Mouse (Mus musculus) layer of hippocampus, adult 8-10 months (tissue): ENCODE results near the gene Bcl11b. TPM values are rescaled to one million over a fixed set of nuclear protein-coding genes. Genes with fewer than 3 reads are reported as not detected.

Experiments used
- DNase-seq, 2 experiments: peaks; one replicate each; pipeline ENCODE4 v3.0.0; 2022; ENCODE audit warnings: low spot score in 2 of 2
- total RNA-seq, 4 experiments: library from RNA; stranded (reverse); gene quantifications; 2 replicates each; pipeline ENCODE4 v1.2.4; 2022

Gene Bcl11b
- total RNA-seq, 4 experiments from 2014 or later: 110 to 122 (median 115) TPM

DNA sequence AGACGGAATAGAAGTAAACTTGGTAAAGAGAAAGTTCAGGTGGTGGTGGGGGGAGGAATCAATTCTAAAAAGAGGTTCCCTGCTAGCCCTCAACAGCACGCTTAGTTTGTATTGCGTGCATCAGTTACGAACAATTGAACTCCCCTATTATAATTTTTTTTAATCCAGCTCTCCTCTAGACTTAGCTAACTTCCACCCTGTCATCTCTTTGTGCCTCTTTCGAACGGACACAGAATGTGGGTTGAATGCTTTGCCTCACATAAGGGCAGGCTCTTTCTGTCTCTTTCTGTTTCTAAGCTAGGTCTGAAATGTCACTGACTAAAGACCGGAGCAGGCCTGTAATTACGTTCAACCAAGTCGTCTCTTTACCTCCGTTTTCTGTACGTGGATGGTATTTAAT lies 28.9 kb downstream of the Bcl11b start:
- no peak for DNase-seq

DNA sequence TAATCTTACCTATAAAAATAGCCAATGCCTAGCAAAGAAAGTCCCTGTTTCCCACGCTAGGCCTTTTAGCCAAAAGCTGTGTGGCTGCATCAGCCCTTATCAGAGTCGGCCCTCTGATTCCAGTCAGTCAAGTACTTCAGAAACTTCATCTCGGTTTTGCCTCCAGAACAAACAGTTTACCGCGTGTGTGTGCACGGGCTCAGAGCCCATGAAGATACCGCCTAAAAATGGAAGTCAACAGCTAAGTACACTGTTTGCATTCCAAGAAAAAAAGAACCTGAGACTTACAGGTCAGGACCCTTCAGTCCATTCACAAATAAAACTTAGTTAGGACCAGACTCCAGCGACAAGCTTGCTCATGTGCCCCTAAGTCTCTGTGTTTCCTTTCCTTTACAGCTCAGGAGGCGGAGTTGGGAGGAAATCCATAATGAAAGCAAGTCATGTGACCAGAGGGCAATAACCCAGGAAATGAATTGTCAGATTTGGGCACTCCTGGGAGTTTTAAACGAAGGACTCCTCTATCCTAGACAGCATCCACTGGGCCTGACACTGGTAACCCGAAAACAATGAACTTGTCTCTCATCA lies 29.8 kb downstream of the Bcl11b start:
- no peak for DNase-seq

DNA sequence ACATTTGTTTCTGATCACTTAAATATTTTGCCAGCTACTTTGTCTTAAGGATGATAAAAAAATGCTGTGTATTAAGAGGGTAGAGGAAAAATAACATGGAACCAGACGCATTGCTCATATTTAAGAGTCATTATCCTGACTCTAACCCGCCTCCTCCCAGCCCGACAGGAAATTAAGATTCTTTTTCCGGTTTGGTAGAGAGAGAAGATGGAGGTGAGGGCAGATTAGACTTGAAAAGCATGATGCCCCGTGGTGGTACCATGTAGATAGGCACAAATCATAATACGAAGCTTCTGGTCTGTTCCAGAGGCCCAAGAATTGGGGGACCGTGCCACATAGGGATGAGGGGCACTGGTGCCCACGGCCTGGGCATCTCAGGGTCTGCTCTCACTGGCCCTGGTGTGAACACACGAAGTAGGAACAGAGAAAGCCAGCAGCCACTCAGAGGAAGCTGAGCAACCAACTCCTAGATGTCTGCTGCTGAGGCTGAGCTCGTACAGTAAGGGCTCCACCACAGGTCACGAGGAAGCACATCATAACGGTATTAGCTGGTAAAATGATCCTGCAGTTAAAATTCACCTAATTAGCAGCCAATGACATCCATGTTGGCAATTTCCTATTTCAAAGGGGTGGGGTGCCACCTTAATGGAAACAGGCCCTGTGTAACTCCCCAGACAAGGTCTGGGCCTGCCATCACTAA lies 32.2 kb downstream of the Bcl11b start:
- DNase-seq: no peak

DNA sequence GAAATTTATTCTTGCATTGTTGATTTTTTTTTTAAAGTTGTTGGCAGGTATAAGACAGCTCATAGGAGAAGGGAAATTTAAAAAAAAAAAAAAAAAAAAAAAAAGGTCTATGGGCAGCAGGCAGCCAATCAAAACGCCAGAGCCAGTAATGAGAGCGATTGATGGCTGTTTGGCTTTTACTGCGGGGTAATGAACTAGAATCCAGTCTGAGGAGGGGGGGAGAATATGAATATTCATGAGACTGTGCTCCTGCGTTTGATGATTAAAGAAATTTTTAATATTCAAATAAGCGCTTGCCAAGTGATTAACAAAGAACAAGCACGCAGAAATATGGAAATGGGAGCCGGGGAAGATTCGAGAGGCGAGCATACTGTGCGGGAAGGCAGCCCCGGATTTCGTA lies 32.8 kb downstream of the Bcl11b start:
- DNase-seq: no peak

DNA sequence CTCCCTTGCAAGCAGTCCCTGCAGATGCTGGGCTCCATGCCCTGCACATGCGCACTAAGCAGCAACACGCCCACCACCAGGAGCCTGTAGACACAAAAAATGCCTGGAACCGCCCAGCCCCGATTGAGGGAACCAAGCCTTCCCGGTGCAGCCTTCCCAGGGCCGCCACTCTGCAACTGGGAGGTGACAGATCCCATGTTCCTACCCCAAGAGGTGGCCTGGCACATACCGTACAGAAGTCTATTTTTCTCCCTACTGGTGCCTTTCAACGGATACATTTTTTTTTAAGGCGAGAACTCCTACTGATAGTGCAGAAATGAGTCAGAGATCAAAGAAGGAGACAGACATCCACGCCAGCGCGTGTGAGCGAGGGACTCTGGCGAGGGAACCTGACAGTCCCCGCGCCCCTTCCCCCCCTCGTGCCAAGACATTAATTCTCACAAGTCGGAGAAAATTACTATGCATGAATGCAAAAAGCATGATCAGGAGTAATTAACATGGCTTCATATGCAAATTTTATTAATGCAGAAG lies 33.5 kb downstream of the Bcl11b start:
- peak; percentile 46 to 52 for DNase-seq

DNA sequence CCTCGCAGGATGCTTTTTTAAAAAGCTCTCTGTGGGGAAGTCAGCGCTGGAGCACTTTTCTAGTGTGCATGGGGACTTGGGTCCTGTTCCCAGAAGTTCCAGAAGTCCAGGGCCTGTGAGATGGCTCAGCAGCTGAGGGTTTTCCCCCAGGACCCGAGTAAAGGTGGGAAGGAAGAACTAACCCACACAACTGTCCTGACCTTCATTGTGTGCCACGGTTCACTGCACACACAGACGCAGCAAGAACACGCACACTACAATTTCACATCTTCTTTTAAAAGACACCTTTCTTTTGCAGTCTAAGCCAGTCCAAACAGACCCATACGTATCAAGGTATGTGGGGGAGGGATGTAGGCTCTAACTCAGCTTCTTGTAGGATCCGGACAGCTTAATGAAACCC lies 34.3 kb downstream of the Bcl11b start:
- DNase-seq: no peak

DNA sequence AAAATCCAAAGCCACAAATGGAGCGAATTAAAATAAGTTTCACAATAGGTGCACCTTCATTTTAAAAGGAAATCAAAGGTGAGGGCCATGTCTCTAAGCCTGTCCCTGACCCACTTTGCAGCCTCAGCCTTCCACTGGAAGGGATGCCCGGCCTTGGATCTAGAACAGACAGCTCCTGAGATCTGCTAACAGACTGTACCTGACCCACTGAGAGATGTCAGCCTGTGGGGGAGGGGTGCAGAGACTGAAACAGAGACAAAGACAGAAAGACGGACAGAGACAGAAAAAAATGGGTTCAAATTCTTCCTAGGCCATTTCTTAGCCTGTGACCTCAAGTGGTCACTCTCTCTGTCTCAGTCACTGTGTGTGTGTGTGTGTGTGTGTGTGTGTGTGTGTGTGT lies 35.1 kb downstream of the Bcl11b start:
- DNase-seq: no peak

DNA sequence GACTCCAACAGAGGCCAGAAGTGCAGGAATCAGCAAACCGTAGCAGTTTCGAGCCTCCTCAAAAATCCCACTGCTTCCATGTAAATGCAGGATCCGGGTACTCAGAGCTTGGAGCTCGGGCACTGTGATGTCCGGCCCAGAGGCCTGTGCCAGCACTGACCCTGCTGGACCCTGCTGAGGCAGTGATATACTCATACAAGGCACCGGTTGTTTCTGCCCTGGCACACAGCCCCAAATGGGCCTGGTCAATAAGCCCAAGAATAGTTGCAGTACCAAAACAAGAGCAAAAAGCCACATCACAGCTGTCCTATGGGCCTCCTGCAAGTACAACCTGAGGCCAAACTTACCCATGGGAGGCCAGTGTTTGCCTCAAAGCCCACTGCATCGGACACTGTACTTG lies 36.4 kb downstream of the Bcl11b start:
- no peak for DNase-seq

DNA sequence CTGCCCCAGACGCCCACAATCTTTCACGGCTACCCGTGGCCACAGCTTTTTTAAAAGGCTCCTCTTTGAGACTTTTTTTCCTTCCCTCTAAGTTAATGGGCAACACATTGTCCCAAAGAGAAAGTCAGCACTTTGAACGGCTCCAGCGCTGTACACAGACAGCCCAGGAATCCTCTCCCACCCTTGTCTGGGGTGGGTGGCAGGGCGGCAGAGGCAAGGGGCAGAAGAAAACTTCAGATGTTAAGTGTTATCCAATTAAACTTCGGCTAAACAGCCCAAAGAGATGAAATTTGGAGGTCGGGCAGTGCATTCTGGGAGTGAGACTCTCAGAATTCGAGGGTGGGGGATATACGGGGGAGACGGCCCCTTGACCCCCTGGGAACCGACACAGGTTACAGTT lies 38.3 kb downstream of the Bcl11b start:
- no peak for DNase-seq

DNA sequence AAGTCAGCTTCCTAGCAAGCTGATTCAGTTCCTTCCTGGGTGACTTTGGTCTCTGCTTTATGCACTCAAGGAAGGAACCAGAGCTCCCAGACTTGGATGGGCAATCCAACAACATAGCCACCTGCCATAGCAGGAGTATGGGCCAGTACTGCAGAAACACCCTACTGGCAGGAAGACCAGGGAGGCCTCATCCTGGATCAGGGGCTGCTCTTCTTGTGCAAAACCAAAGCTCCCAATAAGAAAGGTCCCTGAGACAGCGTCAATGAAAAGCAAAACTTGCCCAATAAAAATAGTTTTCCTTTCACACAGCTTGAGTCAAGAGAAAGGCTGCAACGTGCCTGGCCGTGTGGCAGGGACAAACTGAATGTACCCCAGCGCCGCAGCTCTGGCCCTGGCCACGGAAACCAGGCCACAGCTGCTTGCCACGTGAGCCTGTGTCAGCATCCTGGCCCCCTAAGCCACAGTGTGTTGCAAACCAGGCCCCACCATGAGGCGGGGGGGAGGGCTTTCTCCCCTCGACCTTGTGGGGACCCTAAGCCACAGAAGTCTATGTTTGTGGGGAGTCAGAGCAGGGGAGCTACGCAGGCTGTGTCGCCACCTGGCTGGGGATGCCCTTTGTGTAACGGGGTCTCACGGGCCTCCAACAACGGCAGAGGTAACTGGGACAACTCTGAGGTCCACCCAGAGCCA lies 38.9 kb downstream of the Bcl11b start:
- no peak for DNase-seq

DNA sequence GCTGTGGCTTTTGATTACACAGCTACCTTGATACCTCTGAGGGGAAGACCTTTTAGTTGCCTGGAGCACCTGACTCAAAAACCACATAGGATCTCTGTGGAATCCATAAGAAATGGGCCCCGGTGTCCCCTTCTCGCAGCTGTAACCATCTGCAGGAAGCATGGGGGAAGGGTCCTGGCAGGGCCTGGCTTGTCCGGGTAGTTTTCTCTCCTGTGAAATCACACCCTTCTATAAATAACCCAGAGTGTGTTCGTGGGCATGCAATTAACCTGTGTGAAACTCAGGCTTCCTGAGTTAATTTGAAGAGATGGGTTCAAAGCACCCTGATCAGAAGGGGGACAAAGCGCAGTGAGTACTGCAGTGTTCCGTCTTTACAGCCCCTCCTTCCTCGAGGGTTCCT lies 40.5 kb downstream of the Bcl11b start:
- no peak for DNase-seq

DNA sequence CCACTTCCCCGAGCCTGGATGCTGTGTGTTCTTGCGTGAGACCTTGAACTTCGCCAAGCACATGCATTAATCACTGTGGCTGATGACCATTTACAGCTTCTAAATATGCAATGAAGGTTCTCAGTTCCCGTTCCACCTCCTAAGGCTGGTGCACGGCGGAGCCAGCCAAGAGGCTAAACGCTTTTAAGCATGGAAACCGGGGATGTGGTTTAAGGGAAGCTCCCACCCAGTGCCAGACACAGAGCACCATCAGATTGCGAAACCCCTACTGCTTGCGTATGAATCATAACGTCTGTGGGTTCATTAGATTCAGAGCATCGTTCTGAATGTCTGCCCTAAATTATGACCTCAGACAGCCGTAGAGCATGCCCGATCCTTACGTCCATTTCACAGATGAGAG lies 41.6 kb downstream of the Bcl11b start:
- no peak for DNase-seq

DNA sequence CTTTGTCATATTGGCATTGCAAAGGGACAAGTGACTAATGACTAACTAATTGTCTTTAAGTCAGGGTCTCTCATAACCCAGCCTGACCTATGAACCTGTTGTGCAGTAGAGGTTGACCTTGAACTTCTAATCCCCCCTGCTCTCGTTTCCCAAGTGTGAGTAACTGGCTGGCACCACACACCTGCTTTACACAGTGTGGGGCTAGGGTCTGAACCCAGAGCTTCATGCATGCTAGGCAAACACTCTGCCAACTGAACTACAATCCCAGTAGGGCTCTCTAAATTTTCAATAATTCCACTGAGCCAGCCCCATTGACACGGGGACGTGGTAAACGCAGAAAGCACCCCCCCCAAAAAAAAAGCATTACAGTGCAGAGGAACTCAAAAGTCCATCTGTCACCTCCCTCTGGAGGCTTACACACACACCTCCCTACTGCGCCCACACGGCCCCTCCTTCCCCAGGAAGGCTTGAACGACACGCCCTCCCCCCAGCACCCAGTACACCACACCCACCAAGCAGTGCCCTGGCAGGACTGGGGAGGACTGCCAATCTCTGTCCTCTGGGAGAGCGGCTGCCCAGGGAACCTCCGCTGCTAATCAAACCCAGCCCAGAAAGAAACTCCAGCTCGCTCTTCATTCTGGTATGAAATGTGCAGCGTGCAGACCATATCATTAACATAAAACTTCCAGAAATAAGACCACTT lies 42.5 kb downstream of the Bcl11b start:
- DNase-seq: no peak

DNA sequence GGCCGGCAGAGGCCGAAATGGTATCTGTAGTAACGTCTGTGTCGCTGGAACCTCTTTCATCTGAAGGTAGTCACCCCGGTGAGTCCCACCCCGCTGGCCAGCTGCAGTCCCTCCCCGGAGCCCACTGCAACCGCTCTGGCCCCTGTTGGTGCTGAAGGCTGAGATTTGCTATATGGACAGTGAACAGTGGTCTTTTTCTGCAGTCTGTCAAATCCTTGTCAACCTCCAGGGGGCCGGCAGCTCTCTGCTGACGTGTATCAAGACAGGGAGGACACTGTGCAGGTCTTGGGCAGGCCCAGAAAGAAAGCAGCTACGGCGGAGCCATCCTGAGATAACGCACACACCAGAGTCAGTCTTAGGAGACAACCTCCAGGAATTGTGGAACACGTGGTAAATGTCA lies 43.0 kb downstream of the Bcl11b start:
- DNase-seq: no peak

DNA sequence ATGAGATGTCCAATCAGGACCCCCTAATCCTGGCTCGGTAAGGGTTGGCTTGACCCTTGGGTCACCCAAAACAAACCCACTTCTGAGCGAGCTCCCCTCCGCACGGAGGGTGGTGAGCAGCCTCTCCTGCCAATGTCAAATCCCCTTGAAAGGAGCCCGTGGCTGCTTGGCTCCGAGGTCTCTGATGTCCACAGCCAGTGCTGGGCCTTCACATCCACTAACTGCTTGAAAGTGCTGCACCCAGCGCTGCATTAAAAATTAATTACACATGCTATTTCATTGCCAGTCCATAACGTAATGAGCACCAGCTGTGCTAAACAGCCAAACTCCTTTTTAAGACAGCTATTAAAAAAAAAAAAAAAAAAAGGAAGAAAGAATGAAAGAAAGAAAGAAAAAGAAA lies 43.5 kb downstream of the Bcl11b start:
- no peak for DNase-seq

DNA sequence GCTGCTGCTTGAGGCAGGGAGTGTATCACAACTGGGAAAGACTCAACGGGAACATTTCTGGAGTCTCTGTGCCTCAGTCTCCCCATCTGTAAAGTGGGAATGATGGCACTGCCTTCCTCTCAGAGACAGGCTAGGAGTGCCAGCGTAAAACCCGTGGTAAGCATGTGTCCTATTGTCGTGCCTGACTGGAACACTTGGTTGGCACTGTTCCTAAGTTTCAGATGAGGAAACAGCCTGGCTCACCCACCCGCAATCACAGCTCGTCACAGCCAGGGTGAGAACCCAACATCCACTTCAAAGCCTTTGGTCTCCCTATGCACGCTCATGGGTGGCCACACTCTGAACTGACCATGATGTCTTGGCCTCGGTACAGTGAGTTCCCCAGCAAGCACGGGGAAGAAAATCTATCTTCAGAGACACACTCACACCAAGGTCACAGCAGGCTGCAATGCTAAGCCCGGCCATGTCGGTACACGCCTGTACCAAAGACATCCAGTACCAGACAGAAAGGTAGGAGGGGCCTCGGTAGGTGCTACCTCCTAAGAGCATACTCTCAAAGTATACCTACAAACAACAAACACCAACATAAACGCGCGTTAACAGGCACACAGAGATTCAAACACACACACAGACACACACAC lies 50.2 kb downstream of the Bcl11b start:
- DNase-seq: no peak

DNA sequence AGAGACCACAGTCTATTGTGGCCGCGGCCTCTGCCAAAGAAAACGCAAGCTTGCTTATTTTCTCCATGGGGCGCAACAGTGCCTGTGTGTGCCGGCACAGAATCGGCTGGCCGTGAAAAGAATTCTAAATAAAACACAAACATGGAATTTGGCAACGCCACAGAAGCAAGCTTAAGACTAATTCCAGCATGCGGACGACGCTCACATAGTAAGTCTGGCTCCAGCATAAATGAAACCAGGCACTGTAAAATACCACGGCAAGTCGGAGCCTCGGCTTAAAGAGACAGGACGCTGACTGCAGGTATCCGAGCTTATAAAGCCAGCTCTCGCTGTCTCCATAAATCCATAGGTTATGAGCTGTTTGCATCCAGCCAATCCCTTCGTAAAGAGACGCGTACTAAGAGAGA lies 51.1 kb downstream of the Bcl11b start:
- DNase-seq: peak in 1 of 2 experiments; percentile 51

DNA sequence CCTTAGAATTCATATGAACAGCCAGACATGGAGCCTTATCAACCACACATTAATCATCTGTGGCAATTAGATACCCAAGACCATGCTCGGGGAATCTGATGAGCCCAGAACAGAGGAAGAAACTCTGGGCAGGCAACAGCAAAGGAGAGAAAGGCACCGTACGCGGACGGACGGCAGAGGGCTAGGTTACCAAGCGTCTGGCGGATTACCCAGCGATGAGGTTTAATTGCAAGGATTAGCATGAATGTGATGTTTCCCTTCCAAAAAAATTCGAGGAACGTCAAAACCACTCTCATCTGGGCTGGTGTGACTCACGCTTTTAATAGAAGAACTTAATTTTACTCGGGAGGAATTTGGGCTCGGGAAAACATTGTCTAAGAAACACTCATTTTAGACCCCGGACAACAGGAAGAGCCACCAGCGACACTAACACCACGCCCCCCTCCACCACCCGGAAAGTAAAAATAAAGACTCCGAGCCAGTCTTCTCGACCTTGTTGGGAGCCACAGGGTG lies 52.7 kb downstream of the Bcl11b start:
- DNase-seq: no peak

DNA sequence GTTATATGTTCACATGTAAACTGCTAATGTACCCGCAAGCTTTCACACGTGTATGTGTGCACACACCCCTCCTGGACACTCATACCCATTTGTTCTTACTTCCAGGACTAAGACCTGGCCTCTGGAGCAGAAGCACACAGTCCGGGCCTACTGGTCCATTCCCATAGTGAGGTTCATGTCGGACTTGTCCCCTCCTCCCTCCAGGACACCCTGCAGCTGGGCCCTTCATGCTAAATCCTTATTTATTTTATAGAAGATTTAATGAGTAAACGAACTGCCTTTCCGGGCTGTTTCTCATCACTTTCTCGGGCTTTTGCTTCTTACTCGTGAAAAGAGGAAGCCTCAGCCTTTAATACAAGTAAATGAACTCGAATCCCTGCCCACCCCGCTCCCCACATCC lies 54.0 kb downstream of the Bcl11b start:
- DNase-seq: no peak

DNA sequence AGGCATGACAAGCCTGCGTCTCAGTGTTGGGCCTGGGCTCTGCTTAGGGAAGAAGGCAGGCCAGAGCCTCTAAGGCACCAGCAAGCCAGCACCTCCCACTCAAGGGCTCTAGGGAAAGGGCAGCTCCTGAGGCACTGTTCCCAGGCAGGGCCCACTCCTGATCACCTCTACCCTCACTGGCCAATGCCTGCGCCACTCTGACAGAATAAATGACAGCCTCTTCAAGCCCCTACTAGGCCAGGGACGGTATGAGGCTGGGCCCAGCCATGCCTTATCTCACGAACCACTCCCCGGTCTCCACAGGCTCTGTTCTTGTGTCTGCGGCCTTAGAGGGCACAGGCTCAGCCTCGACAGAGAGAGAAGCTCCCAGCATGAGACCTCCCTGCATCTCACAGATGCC lies 61.3 kb downstream of the Bcl11b start:
- no peak for DNase-seq

DNA sequence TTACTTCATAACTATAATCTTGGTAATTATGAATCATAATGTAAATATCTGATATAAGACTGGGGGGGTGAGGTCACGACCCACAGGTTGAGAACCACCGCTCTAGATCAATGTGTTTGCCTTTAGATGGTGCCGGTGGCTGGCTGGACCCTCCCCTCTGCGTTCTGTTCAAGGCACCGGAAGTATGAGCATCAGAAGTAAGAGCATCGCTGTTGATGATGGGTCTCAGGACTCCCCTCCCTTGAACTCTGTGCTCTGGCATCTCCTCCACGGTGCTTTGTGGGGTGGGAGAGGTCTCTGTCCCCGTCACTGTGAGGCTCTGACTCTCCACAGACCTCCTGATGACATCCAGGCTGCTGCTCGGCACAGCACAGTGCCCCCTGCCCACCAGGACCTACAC lies 62.6 kb downstream of the Bcl11b start:
- DNase-seq: no peak
